Mouse (Mus musculus): ENCODE measurements at regions not wholly inside any gene's neighbourhood (a gene's known extent, or its start where the extent isn't known, plus 50 kb on each side); places are given as distances from the start of the nearest gene placed in this dataset.

DNA sequence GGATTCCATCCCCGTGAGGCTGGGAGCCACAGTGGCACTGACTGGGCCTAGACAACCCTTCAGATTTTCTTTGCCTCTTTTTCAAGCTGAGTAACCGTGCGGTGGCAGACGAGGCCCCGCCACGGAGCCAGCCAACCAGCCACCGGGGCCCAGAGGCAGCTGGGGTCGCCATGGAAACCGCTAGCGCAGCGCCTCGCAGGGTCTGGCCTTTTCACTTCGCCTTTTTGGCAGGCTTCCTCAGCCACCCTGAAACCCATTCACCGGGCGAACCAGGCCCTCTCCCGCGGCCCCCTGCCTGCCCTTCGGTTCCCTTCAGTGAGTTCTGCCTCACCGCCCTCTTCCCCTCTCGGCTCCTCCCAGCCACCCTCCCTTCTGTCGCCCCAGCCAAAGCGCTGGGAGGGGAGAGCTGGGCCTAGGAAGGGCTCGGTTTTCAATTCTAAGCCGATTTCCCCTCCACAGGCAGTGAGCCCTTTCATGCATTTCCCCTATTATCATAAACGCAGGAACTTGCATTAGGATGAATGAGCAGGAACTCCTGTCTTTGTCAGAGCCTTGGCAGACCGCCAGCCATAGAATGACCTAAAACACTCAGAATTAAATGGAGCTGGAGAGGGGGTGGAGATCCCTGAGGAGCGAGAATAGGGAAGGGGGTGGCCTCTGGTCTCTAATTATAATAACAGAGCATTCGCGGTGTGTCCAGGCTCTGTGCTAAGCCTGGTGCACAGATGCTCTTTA, 60.6 kb downstream of the Irf2bpl start:
- peak; percentile 26; the same call in 1 of the 2 replicates for TF ChIP-seq CTCF (IDR thresholded peaks at IDR 0.05)
- TF ChIP-seq EP300 (IDR thresholded peaks at IDR 0.05) = peak; percentile 79
